Mouse (Mus musculus) heart, embryonic 13.5 days (tissue): ENCODE measurements around the gene Slc16a12. TPM values are rescaled to one million over a fixed set of nuclear protein-coding genes. Genes with fewer than 3 reads are reported as not detected.
A peak's percentile ranks its signal among the peaks of the same experiment; 100 is the strongest.
"Not testable (repeated sequence)": the region's sequence is repeated elsewhere in the genome, so short reads cannot be mapped to it uniquely, and the experiment has no call there.

Experiments used
- ATAC-seq: fragments of 200-750 bp; cut with Nextera tagmentation; 2 replicates; pipeline ENCODE4 v1.8.0; 2017; ENCODE audit warnings: moderate TSS enrichment; ENCODE audit not compliant: insufficient number of reproducible peaks, low FRiP score, low TSS enrichment; ENCODE audit errors: extremely low read depth
- H3K27ac ChIP-seq: fragments of 300-500 bp; sonication (generic); replicated peaks from 2 replicates; pipeline ENCODE4 v1.5.1; 2015; ENCODE audit warnings: moderate library complexity, mild to moderate bottlenecking, inconsistent platforms
- H3K27me3 ChIP-seq: fragments of 300-500 bp; sonication (generic); replicated peaks from 2 replicates; pipeline ENCODE4 v1.6.1; 2015; ENCODE audit warnings: mild to moderate bottlenecking, inconsistent platforms
- H3K36me3 ChIP-seq: fragments of 300-500 bp; sonication (generic); 2 replicates; pipeline ENCODE4 v1.6.1; 2015; ENCODE audit warnings: mild to moderate bottlenecking, inconsistent platforms
- H3K4me1 ChIP-seq: fragments of 300-500 bp; sonication (generic); 2 replicates; pipeline ENCODE4 v1.6.1; 2015; ENCODE audit warnings: inconsistent platforms
- H3K4me2 ChIP-seq: fragments of 300-500 bp; sonication (generic); 2 replicates; pipeline ENCODE4 v1.6.1; 2015; ENCODE audit warnings: inconsistent platforms, mild to moderate bottlenecking, moderate library complexity
- H3K4me3 ChIP-seq: fragments of 300-500 bp; sonication (generic); 2 replicates; pipeline ENCODE4 v1.5.1; 2015; ENCODE audit warnings: moderate library complexity, mild to moderate bottlenecking, inconsistent platforms
- H3K9ac ChIP-seq: fragments of 300-500 bp; sonication (generic); 2 replicates; pipeline ENCODE4 v1.6.1; 2015; ENCODE audit warnings: inconsistent platforms, mild to moderate bottlenecking, moderate library complexity
- H3K9me3 ChIP-seq: fragments of 300-500 bp; sonication (generic); 2 replicates; pipeline ENCODE4 v1.6.1; 2016; ENCODE audit warnings: inconsistent platforms
- WGBS: fragments of 180-500 bp; shearing (Covaris S2); methylation state at CpG from one replicate; pipeline ENCODE4 v1.1.7; 2015; ENCODE audit warnings: mixed read lengths; 5-methylcytosine and 5-hydroxymethylcytosine counted together
- polyA plus RNA-seq: library from polyadenylated mRNA; unstranded; fragments of >200 nt; fragmentation: Nextera tagmentation; extraction: Ambion mirVana; gene quantifications from 2 replicates; pipeline ENCODE4 v1.2.1, GENCODE M21; 2015

Slc16a12 gene
- polyA plus RNA-seq, 1 experiment from 2014 or later, result 16.4 TPM

DNA sequence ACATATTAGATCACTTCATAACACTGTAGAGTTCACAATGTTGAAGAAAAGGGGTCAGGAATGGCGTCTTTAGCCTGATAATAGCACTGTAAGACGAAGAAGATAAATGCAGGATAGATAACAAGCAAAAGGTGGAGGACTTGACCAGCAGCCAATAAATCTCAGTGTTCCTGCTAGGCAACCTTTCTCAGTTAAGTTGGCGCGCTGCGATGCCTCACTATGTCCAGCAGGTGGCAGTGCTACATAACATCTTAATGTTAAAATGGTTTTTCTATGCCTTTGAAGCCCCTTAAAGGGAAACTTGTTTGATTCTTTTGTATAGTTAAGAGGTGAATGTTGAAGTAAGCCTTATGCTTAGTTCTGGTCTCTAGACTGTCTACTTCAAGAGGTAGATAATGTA lies 81.0 kb downstream of the Slc16a12 start:
- WGBS, result under 1% methylated on average over 5 of the region's 5 CpGs
- no peak overlapping the region for H3K4me2 ChIP-seq
- H3K27ac ChIP-seq, result no peak overlapping the region
- ATAC-seq, result no peak
- no peaks in the 10 kb centered on the region for H3K27me3 ChIP-seq
- peaks cover 7% of the 10 kb centered on the region for H3K4me1 ChIP-seq
- no peak overlapping the region for H3K4me3 ChIP-seq
- no peaks in the 10 kb centered on the region for H3K36me3 ChIP-seq
- no peak overlapping the region for H3K9ac ChIP-seq
- H3K9me3 ChIP-seq, result no peaks in the 10 kb centered on the region

DNA sequence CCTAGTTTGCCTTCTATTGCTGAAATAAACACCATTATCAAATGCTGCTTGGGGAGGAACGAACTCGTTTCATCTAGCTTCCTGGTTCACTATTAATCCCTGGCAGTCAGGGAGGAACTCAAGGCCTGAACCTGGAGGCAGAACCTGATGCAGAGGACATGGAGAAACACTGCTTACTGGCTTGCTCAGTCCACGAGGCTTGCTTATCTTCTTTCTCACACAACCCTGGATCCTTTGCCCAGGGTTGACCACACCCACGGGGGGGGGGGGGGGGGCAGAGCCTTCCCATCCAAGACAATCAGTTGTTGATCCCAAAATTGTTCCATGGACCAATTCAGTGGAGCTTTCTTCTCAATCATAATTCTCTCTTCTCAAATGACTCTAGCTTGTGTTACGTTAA lies 84.3 kb downstream of the Slc16a12 start:
- 0 out of 2 replicates have a peak overlapping the region, but pooled peaks have one; percentile 62 for H3K9ac ChIP-seq
- no peak overlapping the region; the same call in 1 of the 2 replicates for H3K4me3 ChIP-seq
- no peaks in the 10 kb centered on the region for H3K27me3 ChIP-seq
- 0 out of 2 replicates have a peak overlapping the region, but pooled peaks have one; percentile 51 for H3K27ac ChIP-seq
- no peak for ATAC-seq
- H3K4me2 ChIP-seq, result peak overlapping the region; percentile 66
- no peaks in the 10 kb centered on the region for H3K36me3 ChIP-seq
- H3K9me3 ChIP-seq, result no peaks in the 10 kb centered on the region
- H3K4me1 ChIP-seq, result peaks cover 7% of the 10 kb centered on the region
- WGBS, result 51% methylated on average over 4 of the region's 5 CpGs

DNA sequence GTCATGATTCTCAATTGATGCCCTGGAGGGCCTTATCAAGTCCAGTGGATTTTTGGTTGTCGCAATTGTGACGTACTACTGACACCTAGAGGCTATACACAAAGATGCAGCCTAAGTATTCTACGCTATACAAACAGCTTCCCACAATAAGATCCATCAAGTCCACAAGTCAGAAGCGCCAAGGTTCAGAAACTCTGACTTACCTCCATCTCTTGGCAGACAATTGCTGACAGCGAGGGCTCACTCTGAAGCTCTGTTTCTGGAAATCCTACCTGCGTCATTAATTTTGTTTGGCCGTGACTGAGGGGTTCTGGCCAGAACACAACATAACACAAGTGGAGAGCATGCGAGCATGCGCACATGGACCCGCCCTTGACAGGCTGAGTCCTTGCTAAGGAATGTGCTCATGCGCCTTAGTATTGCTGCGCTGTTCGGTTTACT lies 85.0 kb downstream of the Slc16a12 start:
- H3K9ac ChIP-seq, result peak overlapping the region; percentile 62; the same call in 1 of the 2 replicates
- H3K4me2 ChIP-seq, result peak overlapping the region; percentile 66
- H3K4me1 ChIP-seq, result peaks cover 11% of the 10 kb centered on the region
- WGBS, result 8% methylated on average over 13 of the region's 13 CpGs
- ATAC-seq, result peak; percentile 85
- no peaks in the 10 kb centered on the region for H3K9me3 ChIP-seq
- H3K27me3 ChIP-seq, result no peaks in the 10 kb centered on the region
- peak overlapping the region; percentile 50 for H3K4me3 ChIP-seq
- H3K36me3 ChIP-seq, result no peaks in the 10 kb centered on the region
- H3K27ac ChIP-seq, result peak overlapping the region; percentile 51; the same call in 1 of the 2 replicates

DNA sequence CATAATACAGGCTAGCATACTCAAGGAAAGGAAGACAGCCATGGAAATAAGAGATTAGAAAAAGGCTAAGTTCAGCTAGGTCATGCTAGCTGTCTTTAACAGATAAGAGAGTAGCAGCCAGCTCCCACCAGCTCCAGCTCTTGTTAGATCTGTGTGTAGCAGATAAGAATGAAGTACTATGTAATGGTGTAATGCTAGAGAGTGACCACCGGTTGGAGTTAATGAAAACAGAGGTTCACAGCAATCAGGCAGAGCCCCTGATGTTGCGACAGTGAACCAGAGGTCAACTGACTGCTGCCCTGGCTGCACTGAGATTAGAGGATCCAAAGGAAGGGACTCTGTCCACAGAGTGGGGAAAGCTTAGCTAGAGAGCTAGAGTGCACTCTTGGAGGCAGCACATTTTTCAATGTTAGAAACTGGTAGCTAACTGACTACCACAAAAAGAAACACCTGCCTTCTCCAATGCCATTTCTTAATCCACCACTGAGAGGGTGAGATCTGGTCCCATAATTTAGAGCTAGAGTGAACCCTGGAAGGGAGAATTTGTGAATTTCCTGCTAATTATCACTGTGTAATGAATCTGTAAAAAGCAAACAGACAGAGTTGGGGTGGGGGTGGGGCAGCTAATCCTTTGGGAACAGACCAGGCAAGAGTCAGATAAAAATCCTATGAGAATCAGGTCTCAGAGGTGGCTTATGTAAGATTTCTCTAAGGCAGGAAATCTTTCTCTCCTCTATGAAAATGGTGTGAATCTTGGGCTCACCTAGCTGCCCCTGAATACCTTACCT lies 90.4 kb downstream of the Slc16a12 start:
- no peaks in the 10 kb centered on the region for H3K36me3 ChIP-seq
- peak overlapping the region; percentile 44 for H3K27ac ChIP-seq
- no peaks in the 10 kb centered on the region for H3K27me3 ChIP-seq
- no peak overlapping the region for H3K4me3 ChIP-seq
- peak; percentile 84 for ATAC-seq
- no peaks in the 10 kb centered on the region for H3K9me3 ChIP-seq
- no peak overlapping the region for H3K9ac ChIP-seq
- H3K4me2 ChIP-seq, result peak overlapping the region; percentile 4; the same call in 1 of the 2 replicates
- H3K4me1 ChIP-seq, result peaks cover 18% of the 10 kb centered on the region
- WGBS, result 12% methylated on average over 2 of the region's 2 CpGs

DNA sequence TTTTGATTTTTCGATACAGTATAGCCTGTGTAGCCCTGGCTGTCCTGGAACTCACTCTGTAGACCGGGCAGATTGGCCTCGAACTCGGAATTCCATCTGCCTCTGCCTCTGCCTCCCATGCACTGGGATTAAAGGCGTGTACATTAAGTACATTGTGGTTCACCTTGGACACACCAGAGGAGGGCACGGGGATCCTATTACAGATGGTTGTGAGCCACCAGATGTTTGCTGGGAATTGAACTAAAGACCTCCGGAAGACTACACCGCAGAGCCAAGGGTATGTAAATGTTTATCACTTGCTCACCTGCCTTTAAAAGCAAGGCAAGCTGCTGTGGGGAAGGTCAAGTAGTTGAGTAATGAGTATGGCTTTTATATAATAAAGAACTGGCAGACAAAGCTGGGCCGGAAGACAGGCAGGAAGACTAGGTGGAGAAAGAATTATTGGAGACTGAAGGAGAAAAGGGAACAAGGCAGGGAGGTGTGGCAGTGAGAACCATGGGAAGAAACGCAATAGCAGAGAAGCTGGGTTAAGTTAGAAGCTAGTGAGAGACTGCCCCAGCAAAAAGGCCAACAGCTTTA lies 91.8 kb downstream of the Slc16a12 start:
- Histone ChIP-seq H3K4me1 (peaks cover 16% of the 10 kb centered on the region), H3K27ac (no peak overlapping the region), H3K9ac (no peak overlapping the region), H3K9me3 (no peaks in the 10 kb centered on the region), H3K4me2 (no peak overlapping the region), H3K27me3 (no peaks in the 10 kb centered on the region), H3K36me3 (no peaks in the 10 kb centered on the region), H3K4me3 (no peak overlapping the region)
- ATAC-seq, result no peak
- 86% methylated on average over 10 of the region's 10 CpGs for WGBS

DNA sequence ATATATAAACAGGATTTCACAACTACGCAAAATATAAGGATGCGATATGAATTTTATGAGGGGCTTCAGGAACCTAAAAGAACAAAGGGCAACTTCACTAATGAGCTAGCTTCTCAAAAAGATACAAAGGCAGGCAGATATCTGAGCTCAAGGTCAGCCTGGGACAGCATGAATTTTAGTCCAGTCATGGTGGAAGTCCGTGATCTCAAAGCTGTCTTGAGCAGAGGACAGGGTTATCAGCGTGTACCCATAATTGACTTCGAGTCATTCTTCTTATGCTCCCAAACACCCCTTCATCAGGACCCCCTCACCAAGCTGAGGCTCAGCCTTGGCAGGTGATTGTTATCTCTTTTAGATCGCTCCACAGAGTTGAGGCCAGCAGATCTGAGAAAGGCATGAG lies 96.1 kb downstream of the Slc16a12 start:
- WGBS, result 75% methylated on average over 6 of the region's 6 CpGs
- no peaks in the 10 kb centered on the region for H3K9me3 ChIP-seq
- peaks cover 2% of the 10 kb centered on the region; the same call in 1 of the 2 replicates for H3K4me1 ChIP-seq
- no peak overlapping the region for H3K4me3 ChIP-seq
- no peak for ATAC-seq
- H3K27me3 ChIP-seq, result no peaks in the 10 kb centered on the region
- no peaks in the 10 kb centered on the region for H3K36me3 ChIP-seq
- H3K4me2 ChIP-seq, result no peak overlapping the region
- no peak overlapping the region for H3K27ac ChIP-seq
- H3K9ac ChIP-seq, result no peak overlapping the region

DNA sequence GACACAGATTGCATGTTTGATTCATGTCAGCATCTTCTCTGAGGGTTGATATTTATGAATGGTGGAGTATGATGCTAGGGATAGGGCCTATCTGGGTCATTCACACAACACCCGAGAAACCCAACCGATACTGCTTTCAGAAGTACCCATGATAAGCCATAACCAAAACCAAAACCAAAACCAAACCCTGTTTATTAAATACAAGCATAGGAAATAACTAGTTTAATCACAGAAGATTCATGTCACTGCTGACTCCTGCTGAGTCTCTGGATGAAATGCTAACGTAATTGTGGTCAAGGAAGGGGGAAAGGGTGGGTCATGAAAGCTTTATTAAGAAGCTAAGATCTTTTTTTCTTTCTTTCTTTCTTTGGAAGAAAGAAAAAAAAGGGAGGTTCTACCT lies 96.8 kb downstream of the Slc16a12 start:
- 89% methylated on average over 3 of the region's 3 CpGs for WGBS
- Histone ChIP-seq H3K9ac (no peak overlapping the region), H3K27me3 (no peaks in the 10 kb centered on the region), H3K9me3 (no peaks in the 10 kb centered on the region), H3K4me3 (no peak overlapping the region), H3K36me3 (no peaks in the 10 kb centered on the region), H3K4me1 (no peaks in the 10 kb centered on the region), H3K27ac (no peak overlapping the region), H3K4me2 (no peak overlapping the region)
- no peak for ATAC-seq

DNA sequence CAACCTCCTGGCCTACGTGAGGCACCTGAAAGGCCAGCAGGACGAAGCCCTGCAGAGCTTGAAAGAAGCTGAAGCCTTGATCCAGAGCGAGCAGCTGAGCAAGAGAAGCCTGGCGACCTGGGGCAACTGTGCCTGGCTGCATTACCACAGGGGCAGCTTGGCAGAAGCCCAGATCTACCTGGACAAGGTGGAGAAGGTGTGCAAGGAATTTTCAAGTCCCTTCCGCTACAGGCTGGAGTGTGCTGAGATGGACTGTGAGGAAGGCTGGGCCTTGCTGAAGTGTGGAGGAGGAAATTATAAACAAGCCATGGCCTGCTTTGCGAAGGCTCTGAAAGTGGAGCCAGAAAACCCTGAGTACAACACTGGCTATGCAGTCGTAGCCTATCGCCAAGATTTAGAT lies 99.5 kb downstream of the Slc16a12 start:
- not testable (repeated sequence) for H3K4me1 ChIP-seq, H3K27ac ChIP-seq, H3K36me3 ChIP-seq, ATAC-seq, H3K4me2 ChIP-seq, H3K4me3 ChIP-seq, H3K27me3 ChIP-seq, H3K9ac ChIP-seq, H3K9me3 ChIP-seq
- 81% methylated on average over 8 of the region's 8 CpGs for WGBS

DNA sequence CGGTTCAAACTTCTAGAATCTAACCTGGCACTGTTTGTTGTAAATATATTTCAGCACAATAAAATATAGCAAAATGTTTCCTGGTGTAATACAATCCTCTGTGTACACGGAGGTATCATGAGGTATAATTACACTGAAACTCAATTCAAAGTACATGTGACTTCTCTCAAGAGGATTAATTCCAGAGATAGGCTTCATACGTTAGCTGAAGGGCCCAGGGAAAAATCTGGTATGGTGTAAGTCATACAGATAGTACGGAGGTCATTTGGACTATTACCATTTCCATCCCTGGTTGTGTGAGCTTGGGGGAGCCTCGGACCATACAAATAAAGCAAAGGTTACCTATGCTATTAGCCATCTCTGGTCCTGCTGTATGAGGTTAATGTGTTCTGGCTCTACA lies 104.5 kb downstream of the Slc16a12 start:
- ATAC-seq, result no peak
- H3K9me3 ChIP-seq, result no peaks in the 10 kb centered on the region
- H3K9ac ChIP-seq, result no peak overlapping the region
- peaks cover 17% of the 10 kb centered on the region for H3K4me1 ChIP-seq
- H3K4me3 ChIP-seq, result no peak overlapping the region
- H3K36me3 ChIP-seq, result no peaks in the 10 kb centered on the region
- WGBS, result 62% methylated on average over 5 of the region's 5 CpGs
- no peak overlapping the region for H3K27ac ChIP-seq
- H3K4me2 ChIP-seq, result no peak overlapping the region
- H3K27me3 ChIP-seq, result peaks cover 16% of the 10 kb centered on the region

DNA sequence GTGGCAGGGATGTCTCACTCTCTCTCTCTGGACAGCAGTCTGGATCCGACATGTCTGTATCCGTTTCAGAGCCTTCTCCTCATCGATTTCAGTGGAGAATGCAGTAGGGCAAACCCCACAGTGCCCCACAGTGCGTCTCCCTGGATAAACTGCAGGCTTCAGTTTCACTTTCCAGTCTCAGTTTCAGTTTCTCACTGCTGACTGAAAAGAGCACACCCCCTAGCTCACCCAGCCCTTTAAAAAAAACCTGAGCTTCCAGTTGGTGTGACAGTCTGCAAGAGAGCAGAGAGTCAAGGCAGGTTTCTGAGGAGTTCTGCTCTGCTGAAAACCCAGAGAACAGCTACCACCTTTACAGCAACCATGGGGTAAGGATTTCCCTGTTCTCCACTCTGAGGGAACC lies 106.5 kb downstream of the Slc16a12 start, which contains the start of the genes Ifit1bl2 and Ifit1:
TSS of gene Ifit1bl2 (minus strand) at position 121 of the 400 bp plus-strand sequence.
TSS of gene Ifit1 (plus strand) at position 249 of the 400 bp plus-strand sequence.
- WGBS, result 27% methylated on average over 4 of the region's 4 CpGs
- peaks cover 17% of the 10 kb centered on the region for H3K4me1 ChIP-seq
- no peaks in the 10 kb centered on the region for H3K9me3 ChIP-seq
- peak within 1 kb of the TSS; percentile 46 for H3K4me2 ChIP-seq
- peak within 1 kb of the TSS; percentile 10; the same call in 1 of the 2 replicates for H3K4me3 ChIP-seq
- no peak within 1 kb of the TSS for H3K27ac ChIP-seq
- peaks cover 17% of the 10 kb centered on the region for H3K27me3 ChIP-seq
- H3K9ac ChIP-seq, result peak within 1 kb of the TSS; percentile 8
- no peak for ATAC-seq
- no peaks in the 10 kb centered on the region for H3K36me3 ChIP-seq

DNA sequence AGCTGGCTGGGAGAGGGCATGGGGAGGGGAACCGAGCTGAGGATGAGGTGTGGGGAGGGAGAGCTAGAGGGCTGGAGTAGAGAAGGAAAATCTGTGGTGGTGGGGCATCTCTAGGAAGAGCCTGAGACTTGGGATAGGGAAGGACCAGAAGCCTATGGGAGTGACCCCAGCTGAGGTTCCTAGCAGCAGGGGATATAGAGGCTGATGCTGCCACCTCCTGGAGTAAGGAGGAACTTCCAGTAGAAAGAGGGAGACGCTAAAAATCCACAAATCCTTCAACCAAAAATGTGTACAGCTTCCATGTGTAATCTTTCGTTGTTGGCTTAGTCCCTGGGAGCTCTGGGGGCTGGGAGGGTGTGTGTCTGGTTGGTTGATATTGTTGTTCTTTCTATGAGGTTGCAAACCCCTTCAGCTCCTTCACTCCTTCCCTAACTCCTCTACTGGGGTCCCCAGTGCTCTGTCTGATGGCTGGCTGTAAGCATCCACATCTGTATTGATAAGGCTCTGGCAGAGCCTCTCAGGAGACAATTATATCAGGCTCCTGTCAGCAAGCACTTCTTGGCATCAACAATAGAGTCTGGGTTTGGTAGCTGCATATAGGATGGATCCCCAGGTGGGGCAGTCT lies 110.0 kb downstream of the Slc16a12 start:
- Histone ChIP-seq H3K4me3 (no peak overlapping the region), H3K4me2 (no peak overlapping the region), H3K9me3 (no peaks in the 10 kb centered on the region), H3K27ac (no peak overlapping the region), H3K27me3 (peaks cover 17% of the 10 kb centered on the region), H3K36me3 (no peaks in the 10 kb centered on the region), H3K9ac (no peak overlapping the region), H3K4me1 (peaks cover 9% of the 10 kb centered on the region)
- 7% methylated on average over 3 of the region's 3 CpGs for WGBS
- no peak for ATAC-seq
